Mouse (Mus musculus) left cerebral cortex, postnatal 36 days (tissue): ENCODE measurements around the gene Slc34a3. TPM values are rescaled to one million over a fixed set of nuclear protein-coding genes. Genes with fewer than 3 reads are reported as not detected.
"Not testable (repeated sequence)": the region's sequence is repeated elsewhere in the genome, so short reads cannot be mapped to it uniquely, and the experiment has no call there.

Experiments
- DNase-seq, 2 experiments: peaks; one replicate each; pipeline ENCODE4 v3.0.0; 2021 to 2022; ENCODE audit warnings: low spot score in 2 of 2, mixed read lengths in 1 of 2
- intact Hi-C: fragments of 180-260 bp; cut with DNase I; formaldehyde crosslinking; loops from one replicate; pipeline ENCODE4 v1.15.1; 2025
- total RNA-seq, 2 experiments: library from RNA; stranded (reverse); gene quantifications; 2 replicates each; pipeline ENCODE4 v1.2.3; 2021

Slc34a3 gene
- not detected for total RNA-seq

DNA sequence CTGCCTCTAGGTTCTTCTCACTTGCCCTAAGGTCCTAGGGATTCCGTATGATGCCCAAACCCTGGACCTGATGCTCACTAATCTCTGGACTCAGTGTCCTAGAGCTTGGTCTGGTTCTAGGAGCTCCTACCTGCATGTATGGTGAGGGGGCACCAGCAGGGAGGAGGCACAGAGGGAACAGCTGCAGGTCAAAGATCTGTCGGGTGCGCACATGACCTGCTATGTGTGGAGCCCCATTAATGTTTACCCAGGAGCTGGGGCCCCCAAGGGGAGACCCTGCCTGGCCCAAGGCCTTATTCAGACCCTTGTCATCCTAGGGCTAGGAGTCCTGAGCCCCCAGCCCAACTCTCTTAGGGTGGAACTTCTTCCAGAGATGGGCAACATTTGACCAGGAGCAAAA lies at the start of gene Slc34a3:
TSS of gene Slc34a3 (minus strand) at position 315 of the 400 bp plus-strand sequence.
- intact Hi-C loops: no loop called here
- no peak for DNase-seq

DNA sequence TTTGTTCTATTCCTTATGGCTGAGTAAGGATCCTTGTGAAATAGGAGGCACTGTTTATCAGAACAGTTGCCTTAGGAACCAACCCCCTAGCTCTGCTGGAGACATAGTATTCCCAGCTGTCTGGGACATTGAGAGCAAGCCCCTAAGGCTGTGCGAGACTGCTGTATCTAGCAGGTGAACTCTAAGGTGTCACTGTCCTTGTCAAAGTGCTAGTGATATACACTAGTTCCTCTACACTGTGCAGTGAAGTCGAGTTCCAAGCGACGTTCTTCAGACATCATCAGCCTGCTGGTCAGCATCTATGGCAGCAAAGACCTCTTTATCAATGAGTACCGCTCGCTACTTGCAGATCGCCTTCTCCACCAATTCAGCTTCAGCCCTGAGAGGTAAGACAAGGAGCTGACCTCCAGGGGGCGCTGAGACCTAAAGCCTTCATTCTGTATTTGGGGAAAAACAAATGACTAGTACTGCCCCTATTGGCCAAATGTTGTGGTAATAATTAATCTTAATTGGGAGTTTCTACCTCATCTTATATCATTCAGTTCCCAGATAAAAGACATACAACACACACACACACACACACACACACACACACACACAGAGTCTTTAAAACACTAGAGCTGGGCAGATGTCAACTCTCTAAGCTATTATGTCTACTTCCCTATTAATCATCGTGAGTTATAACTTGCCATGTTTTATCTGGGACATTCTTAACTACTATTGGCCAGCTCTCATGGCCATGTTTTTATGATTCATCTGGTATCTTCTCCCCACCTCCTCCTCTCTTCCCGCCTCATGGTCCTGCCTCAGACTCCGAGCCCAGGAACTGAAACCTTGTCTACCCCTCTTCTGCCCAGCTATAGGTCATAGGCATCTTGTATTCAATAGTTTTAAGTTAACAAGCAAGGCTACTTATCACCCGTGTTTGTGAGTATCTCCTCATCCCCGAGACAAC lies 45.0 kb upstream of the Slc34a3 start:
- DNase-seq: peak in 1 of 2 experiments; percentile 74
- intact Hi-C loops: loop anchor here (5.0 kb wide), 1 partner anchor 123 kb away; no protein-coding TSS in a partner anchor

DNA sequence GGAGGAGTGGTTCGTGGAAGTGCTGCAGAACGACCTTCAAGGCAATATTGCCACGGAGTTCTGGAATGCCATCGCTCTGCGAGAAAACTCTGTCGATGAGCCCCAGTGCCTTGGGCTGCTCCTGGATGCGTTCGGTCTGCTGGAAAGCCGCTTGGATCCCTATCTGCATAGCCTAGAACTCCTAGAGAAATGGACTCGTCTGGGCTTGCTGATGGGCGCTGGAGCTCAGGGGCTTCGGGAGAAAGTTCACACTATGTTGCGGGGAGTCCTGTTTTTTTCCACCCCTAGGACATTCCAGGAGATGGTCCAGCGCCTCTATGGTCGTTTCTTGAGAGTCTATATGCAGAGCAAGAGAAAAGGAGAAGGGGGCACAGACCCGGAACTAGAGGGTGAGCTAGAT lies 38.8 kb upstream of the Slc34a3 start:
- no peak for DNase-seq
- intact Hi-C loops: loop anchor here (1.0 to 5.0 kb wide), 2 partner anchors 20 to 59 kb away; partner anchors contain the start of gene Man1b1

DNA sequence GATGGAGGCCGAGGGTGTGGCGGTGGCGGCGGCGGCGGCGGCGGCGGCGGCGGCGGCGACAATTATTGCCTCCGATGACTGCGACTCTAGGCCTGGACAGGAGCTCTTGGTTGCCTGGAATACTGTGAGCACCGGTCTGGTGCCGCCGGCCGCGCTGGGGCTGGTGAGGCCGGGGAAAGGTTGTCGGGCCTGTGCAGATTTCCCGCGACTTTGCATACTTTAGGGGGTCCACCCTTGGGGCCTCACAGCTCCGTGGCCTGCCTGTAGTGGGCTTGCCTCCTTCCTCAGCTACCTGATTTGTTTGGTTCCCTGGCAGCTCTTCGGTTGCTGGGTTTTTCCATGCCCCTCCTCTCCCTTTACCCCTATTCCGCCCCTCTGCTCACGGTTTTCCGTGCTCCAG lies 38.4 kb upstream of the Slc34a3 start:
- intact Hi-C loops: loop anchor here (5.0 kb wide), 1 partner anchor 60 kb away; the partner anchor contains the start of gene Man1b1
- no peak for DNase-seq

- intact Hi-C loops: loop anchor here (5.0 kb wide), 1 partner anchor 60 kb away; the partner anchor contains the start of gene Man1b1
Measured at GRCm38 (mm10) chr2:25271827-25272511, 37.8 kb upstream of the Slc34a3 start, which contains the start of the genes Ssna1 and Anapc2. Ssna1 (minus strand) TSS chr2:25272438. Anapc2 (plus strand) TSS chr2:25272478.

GRCm38 (mm10) chr2:25267746-25268309 lies 33.7 kb upstream of the Slc34a3 start:
- intact Hi-C loops: no loop called here
- no peak for DNase-seq

More at GRCm38 (mm10) chr2:25271827-25272511, 37.8 kb upstream of the Slc34a3 start, which contains the start of the genes Ssna1 and Anapc2:
- DNase-seq: peak; percentile 97 to 98

DNA sequence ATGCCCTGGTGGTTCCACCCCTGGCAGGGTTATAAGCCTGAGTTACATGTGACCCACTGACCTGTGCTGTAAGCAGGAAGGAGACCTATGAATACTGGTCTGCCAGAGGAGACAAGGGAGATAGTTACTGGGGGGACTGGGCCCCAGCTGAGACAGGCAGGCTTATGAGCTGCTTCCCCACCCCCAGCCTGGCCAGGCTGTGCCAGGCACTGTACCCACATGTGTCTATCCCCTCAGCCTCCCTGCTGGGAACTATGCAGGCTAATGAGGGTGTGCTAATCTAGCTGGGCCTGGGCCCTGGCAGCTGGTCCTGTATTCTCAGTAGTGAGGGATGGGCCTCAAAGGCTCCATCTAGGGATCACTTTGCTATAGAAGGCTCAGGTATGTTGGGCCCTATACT lies 33.1 kb upstream of the Slc34a3 start:
- intact Hi-C loops: no loop called here
- DNase-seq: no peak

- intact Hi-C loops: no loop called here
- DNase-seq: peak in 1 of 2 experiments; percentile 54
Measured at GRCm38 (mm10) chr2:25266720-25267119, 32.6 kb upstream of the Slc34a3 start.

DNA sequence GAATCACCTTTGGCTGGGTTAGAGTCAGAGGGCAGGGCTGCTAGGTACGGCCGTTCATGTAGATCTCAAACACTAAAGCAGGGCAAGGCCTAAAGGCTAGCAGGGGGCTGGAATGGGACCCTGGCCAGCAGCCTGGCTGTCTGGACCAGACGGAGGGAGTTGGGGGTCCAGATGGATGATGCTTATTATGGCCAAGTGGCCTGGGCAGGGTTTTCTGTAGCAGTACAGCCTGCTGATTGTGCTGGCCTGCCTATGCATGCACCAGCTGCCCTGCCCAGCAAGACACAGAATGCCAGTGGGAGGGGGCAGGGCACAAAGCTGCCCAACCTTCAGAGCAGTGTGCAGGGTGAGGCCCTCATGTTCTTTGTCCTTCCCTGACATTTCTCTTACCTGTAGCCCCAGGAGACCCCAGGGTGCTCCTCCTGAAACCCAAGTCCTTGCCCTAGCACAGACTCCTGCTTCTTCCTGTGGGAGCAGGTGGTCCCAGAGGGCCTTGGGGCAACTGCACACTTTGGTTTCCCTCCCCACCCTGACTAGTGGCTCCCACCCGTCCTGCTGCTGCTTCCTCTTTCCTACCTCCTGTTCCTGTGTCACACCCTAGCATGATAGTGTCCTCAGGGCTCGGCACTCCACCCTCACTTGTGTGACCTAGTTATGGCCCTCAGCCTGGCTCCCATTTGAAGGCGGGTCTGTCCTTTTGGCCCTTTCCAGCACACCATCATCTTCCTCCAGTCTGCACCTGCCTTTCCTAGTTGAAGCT lies 31.9 kb upstream of the Slc34a3 start:
- intact Hi-C loops: no loop called here
- no peak for DNase-seq

- no peak for DNase-seq
- intact Hi-C loops: no loop called here
Measured at GRCm38 (mm10) chr2:25264851-25265250, 30.7 kb upstream of the Slc34a3 start.

- intact Hi-C loops: no loop called here
Measured at GRCm38 (mm10) chr2:25264286-25264660, 30.1 kb upstream of the Slc34a3 start.

GRCm38 (mm10) chr2:25263623-25264285 lies 29.6 kb upstream of the Slc34a3 start:
- intact Hi-C loops: loop anchor here (2.0 kb wide), 1 partner anchor 39 kb away; the partner anchor contains the start of gene Tubb4b

More at GRCm38 (mm10) chr2:25264286-25264660, 30.1 kb upstream of the Slc34a3 start:
- DNase-seq: no peak

GRCm38 (mm10) chr2:25262795-25263622 lies 28.8 kb upstream of the Slc34a3 start:
- DNase-seq: no peak
- intact Hi-C loops: loop anchor here (2.0 kb wide), 1 partner anchor 38 kb away; the partner anchor contains the start of gene Tubb4b

More at GRCm38 (mm10) chr2:25263623-25264285, 29.6 kb upstream of the Slc34a3 start:
- DNase-seq: no peak

GRCm38 (mm10) chr2:25262291-25262767 lies 28.2 kb upstream of the Slc34a3 start, which contains the start of gene Tprn:
Tprn (plus strand) TSS chr2:25262618.
- intact Hi-C loops: loop anchor here (2.0 kb wide), 1 partner anchor 38 kb away; the partner anchor contains the start of gene Tubb4b

GRCm38 (mm10) chr2:25261870-25262269 lies 27.7 kb upstream of the Slc34a3 start:
- no peak for DNase-seq
- intact Hi-C loops: loop anchor here (2.0 kb wide), 1 partner anchor 37 kb away; the partner anchor contains the start of gene Tubb4b

More at GRCm38 (mm10) chr2:25262291-25262767, 28.2 kb upstream of the Slc34a3 start, which contains the start of gene Tprn:
- peak; percentile 92 to 94 for DNase-seq

GRCm38 (mm10) chr2:25258887-25259286 lies 24.7 kb upstream of the Slc34a3 start:
- intact Hi-C loops: no loop called here
- DNase-seq: no peak

GRCm38 (mm10) chr2:25257250-25257649 lies 23.1 kb upstream of the Slc34a3 start:
- intact Hi-C loops, DNase-seq: not testable (repeated sequence)
